Mouse (Mus musculus) retina, postnatal 1 day (tissue): Measurements from ENCODE around the gene Rtp2.
"Not testable (repeated sequence)": the region's sequence is repeated elsewhere in the genome, so short reads cannot be mapped to it uniquely, and the experiment has no call there.

ENCODE experiments used
- DNase-seq: peaks from one replicate; pipeline ENCODE4 v3.0.0-alpha.2; 2012

Rtp2 gene

GRCm38 (mm10) chr16:23947654-23948053 lies 15.5 kb upstream of the Rtp2 start:
- no peak for DNase-seq

- peak; percentile 30 for DNase-seq
Observed at GRCm38 (mm10) chr16:23944801-23945200, 12.6 kb upstream of the Rtp2 start.

- no peak for DNase-seq
Observed at GRCm38 (mm10) chr16:23934397-23934796, 2.2 kb upstream of the Rtp2 start.

GRCm38 (mm10) chr16:23931275-23931674 lies 919 bp downstream of the Rtp2 start:
- peak; percentile 21 for DNase-seq

GRCm38 (mm10) chr16:23930426-23931073 lies 1.6 kb downstream of the Rtp2 start:
- DNase-seq = no peak

- DNase-seq = no peak
Observed at GRCm38 (mm10) chr16:23927301-23928114, 4.7 kb downstream of the Rtp2 start.

GRCm38 (mm10) chr16:23922906-23923305 lies 9.3 kb downstream of the Rtp2 start:
- no peak for DNase-seq

GRCm38 (mm10) chr16:23921697-23922096 lies 10.5 kb downstream of the Rtp2 start:
- DNase-seq = no peak

- DNase-seq = no peak
Observed at GRCm38 (mm10) chr16:23919418-23919817, 12.8 kb downstream of the Rtp2 start.

- DNase-seq = no peak
Observed at GRCm38 (mm10) chr16:23913401-23913800, 18.8 kb downstream of the Rtp2 start.

GRCm38 (mm10) chr16:23912741-23913140 lies 19.5 kb downstream of the Rtp2 start:
- DNase-seq = no peak

- DNase-seq = not testable (repeated sequence)
Observed at GRCm38 (mm10) chr16:23909015-23909354, 23.2 kb downstream of the Rtp2 start.

- DNase-seq = not testable (repeated sequence)
Observed at GRCm38 (mm10) chr16:23908076-23909014, 23.8 kb downstream of the Rtp2 start.

GRCm38 (mm10) chr16:23906586-23906985 lies 25.6 kb downstream of the Rtp2 start:
- DNase-seq = not testable (repeated sequence)

- DNase-seq = no peak
Observed at GRCm38 (mm10) chr16:23901411-23901810, 30.8 kb downstream of the Rtp2 start.

- DNase-seq = no peak
Observed at GRCm38 (mm10) chr16:23900061-23900460, 32.1 kb downstream of the Rtp2 start.

- DNase-seq = peak; percentile 86
Observed at GRCm38 (mm10) chr16:23898840-23899239, 33.4 kb downstream of the Rtp2 start.

GRCm38 (mm10) chr16:23897984-23898586 lies 34.1 kb downstream of the Rtp2 start:
- peak; percentile 85 for DNase-seq

GRCm38 (mm10) chr16:23897486-23897885 lies 34.7 kb downstream of the Rtp2 start:
- DNase-seq = no peak

GRCm38 (mm10) chr16:23895135-23895534 lies 37.1 kb downstream of the Rtp2 start:
- DNase-seq = no peak

- DNase-seq = no peak
Observed at GRCm38 (mm10) chr16:23890636-23891035, 41.6 kb downstream of the Rtp2 start, which contains the start of gene Sst. Sst (minus strand) TSS chr16:23890958.

- DNase-seq = no peak
Observed at GRCm38 (mm10) chr16:23890151-23890550, 42.0 kb downstream of the Rtp2 start.
